Mouse (Mus musculus): Measurements from ENCODE around the gene Inf2. TPM values are rescaled to one million over a fixed set of nuclear protein-coding genes. Genes with fewer than 3 reads are reported as not detected.

Gene Inf2
- polyA plus RNA-seq, 1 experiment from 2014 or later: 2.2 TPM

DNA sequence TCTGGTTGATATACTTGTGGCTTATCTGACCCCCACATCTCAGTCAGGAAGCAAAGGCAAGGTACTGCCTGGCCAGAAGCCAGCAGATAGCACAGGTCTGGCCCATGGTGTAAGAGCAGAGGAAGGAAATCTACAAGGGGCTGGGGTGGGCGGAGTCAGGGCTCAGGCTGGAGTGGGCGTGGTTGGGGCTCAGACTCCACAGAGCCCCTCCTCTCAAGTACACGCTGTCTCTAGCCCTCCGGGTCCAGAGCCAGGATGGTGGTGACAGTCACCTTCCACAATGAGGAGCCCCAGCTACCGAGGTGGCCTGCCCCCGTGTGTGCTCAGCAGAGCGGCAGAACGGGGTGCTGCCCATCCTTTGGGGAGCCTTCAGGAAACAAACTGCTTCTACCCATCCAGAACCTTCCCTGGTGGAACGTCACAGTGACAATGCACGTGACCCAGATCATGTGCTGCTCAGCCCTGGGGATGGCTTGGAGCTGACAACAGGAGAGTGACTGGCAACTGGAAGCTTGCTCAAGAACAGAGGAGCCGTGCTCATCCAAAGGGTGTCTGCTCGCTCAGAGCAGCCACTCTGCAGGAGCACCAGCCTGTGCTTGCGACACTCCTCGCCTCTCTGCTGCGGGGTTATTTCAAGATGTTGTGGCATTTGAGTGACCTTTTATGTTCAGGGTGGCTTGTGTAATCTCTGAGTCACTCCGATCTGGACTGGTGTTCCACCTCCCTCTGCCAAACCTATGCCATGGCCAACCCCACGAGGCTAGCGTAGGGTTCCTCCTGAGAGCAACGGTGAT is 40.5 kb downstream of the Inf2 start:
- Histone ChIP-seq H3K4me3 (ENCODE audit: low read depth, low read length) (no peak overlapping the region), H3K9me3 (ENCODE audit: control insufficient read depth, low read length) (no peaks in the 10 kb centered on the region), H3K36me3 (ENCODE audit: control insufficient read depth, insufficient read depth, low read length) (no peaks in the 10 kb centered on the region), H3K4me1 (ENCODE audit: control insufficient read depth, insufficient read depth, low read length) (peaks cover 11% of the 10 kb centered on the region; the same call in 1 of the 2 replicates), H3K27ac (replicated peaks; ENCODE audit: low read depth, low read length) (no peak overlapping the region), H3K4me2 (ENCODE audit: low read depth, severe bottlenecking) (peak overlapping the region; percentile 40), H3K27me3 (ENCODE audit: control insufficient read depth, insufficient read depth, low read length) (no peaks in the 10 kb centered on the region), H3K9ac (ENCODE audit: low read length) (no peak overlapping the region)
- peak; percentile 69 for ATAC-seq (ENCODE audit: insufficient number of reproducible peaks, low FRiP score, low TSS enrichment, low read depth)
- DNase-seq (ENCODE audit: low spot score): peak; percentile 80
- 33% methylated on average over 19 of the region's 19 CpGs for WGBS

DNA sequence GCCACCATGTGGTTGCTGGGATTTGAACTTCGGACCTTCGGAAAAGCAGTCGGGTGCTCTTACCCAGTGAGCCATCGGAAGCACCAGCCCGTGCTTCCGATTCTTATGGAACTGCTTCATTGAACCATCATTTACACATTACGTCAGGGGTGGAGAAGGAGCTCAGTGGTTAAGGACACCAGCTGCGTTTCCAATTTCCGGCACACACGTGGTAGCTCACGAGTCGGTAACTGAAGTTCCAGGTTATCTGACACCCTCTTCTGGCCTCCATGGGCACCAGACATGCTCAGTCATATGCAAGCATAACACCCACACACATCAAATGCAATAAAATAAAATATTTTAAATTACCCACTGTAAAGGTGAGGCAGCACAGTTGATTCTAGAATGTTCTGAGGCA is 41.4 kb downstream of the Inf2 start:
- Histone ChIP-seq H3K9ac (ENCODE audit: low read length) (no peak overlapping the region), H3K4me1 (ENCODE audit: control insufficient read depth, insufficient read depth, low read length) (peaks cover 11% of the 10 kb centered on the region; the same call in 1 of the 2 replicates), H3K27me3 (ENCODE audit: control insufficient read depth, insufficient read depth, low read length) (no peaks in the 10 kb centered on the region), H3K4me3 (ENCODE audit: low read depth, low read length) (no peak overlapping the region), H3K4me2 (ENCODE audit: low read depth, severe bottlenecking) (no peak overlapping the region), H3K9me3 (ENCODE audit: control insufficient read depth, low read length) (no peaks in the 10 kb centered on the region), H3K27ac (replicated peaks; ENCODE audit: low read depth, low read length) (no peak overlapping the region), H3K36me3 (ENCODE audit: control insufficient read depth, insufficient read depth, low read length) (no peaks in the 10 kb centered on the region)
- DNase-seq (ENCODE audit: low spot score): no peak
- ATAC-seq (ENCODE audit: insufficient number of reproducible peaks, low FRiP score, low TSS enrichment, low read depth): no peak
- WGBS: 94% methylated on average over 12 of the region's 12 CpGs

DNA sequence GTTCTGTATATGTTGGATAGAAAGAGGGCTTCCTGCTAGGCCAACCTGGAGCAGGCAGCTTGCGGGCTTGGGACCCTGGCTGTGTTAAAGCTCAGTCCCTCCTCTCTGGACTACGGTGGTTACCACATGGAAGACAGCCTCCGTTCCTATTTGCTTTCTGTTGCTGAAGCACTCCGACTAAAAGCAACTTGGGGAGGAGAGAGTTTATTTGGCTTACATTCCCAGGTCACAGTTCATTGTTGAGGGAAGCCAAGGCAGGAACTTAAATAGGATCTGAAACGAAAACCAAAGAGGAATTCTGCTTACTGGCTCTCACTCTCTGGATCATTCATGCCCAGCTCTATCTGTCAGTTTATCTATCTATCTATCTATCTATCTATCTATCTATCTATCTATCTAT is 42.2 kb downstream of the Inf2 start:
- no peak for ATAC-seq (ENCODE audit: insufficient number of reproducible peaks, low FRiP score, low TSS enrichment, low read depth)
- 88% methylated on average over 5 of the region's 5 CpGs for WGBS
- peaks cover 11% of the 10 kb centered on the region; the same call in 1 of the 2 replicates for H3K4me1 ChIP-seq (ENCODE audit: control insufficient read depth, insufficient read depth, low read length)

DNA sequence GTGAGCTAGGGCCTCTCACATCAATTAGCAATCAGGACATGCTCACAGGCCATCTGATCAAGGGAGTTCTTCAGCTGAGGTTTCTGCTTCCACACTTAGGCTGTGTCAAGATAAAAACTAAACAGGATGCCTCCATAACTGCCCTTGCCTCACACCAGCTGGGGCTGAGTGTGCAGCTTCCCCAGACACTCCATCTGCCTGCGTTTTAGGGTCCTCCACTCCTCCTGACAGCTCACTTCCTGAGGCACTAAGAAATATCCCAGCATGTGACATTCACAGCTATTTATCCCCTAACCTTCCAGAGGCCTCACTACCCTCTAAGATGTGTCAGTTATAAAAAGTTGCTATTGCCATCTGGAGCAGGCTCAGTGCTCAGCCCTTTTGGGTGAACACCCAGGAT is 42.9 kb downstream of the Inf2 start:
- DNase-seq (ENCODE audit: low spot score): no peak
- Histone ChIP-seq H3K4me3 (ENCODE audit: low read depth, low read length) (no peak overlapping the region), H3K9ac (ENCODE audit: low read length) (no peak overlapping the region), H3K27ac (replicated peaks; ENCODE audit: low read depth, low read length) (no peak overlapping the region), H3K4me2 (ENCODE audit: low read depth, severe bottlenecking) (no peak overlapping the region), H3K4me1 (ENCODE audit: control insufficient read depth, insufficient read depth, low read length) (peaks cover 11% of the 10 kb centered on the region; the same call in 1 of the 2 replicates), H3K27me3 (ENCODE audit: control insufficient read depth, insufficient read depth, low read length) (no peaks in the 10 kb centered on the region), H3K36me3 (ENCODE audit: control insufficient read depth, insufficient read depth, low read length) (no peaks in the 10 kb centered on the region), H3K9me3 (ENCODE audit: control insufficient read depth, low read length) (no peaks in the 10 kb centered on the region)
- 32% methylated on average over 1 of the region's 1 CpGs for WGBS
- ATAC-seq (ENCODE audit: insufficient number of reproducible peaks, low FRiP score, low TSS enrichment, low read depth): no peak

More for the DNA sequence above, 42.2 kb downstream of the Inf2 start:
- no peak overlapping the region for H3K4me3 ChIP-seq (ENCODE audit: low read depth, low read length)
- no peak overlapping the region for H3K9ac ChIP-seq (ENCODE audit: low read length)
- H3K36me3 ChIP-seq (ENCODE audit: control insufficient read depth, insufficient read depth, low read length): no peaks in the 10 kb centered on the region
- no peaks in the 10 kb centered on the region for H3K9me3 ChIP-seq (ENCODE audit: control insufficient read depth, low read length)
- H3K27me3 ChIP-seq (ENCODE audit: control insufficient read depth, insufficient read depth, low read length): no peaks in the 10 kb centered on the region
- H3K27ac ChIP-seq (replicated peaks; ENCODE audit: low read depth, low read length): no peak overlapping the region
- DNase-seq (ENCODE audit: low spot score): no peak
- H3K4me2 ChIP-seq (ENCODE audit: low read depth, severe bottlenecking): no peak overlapping the region

DNA sequence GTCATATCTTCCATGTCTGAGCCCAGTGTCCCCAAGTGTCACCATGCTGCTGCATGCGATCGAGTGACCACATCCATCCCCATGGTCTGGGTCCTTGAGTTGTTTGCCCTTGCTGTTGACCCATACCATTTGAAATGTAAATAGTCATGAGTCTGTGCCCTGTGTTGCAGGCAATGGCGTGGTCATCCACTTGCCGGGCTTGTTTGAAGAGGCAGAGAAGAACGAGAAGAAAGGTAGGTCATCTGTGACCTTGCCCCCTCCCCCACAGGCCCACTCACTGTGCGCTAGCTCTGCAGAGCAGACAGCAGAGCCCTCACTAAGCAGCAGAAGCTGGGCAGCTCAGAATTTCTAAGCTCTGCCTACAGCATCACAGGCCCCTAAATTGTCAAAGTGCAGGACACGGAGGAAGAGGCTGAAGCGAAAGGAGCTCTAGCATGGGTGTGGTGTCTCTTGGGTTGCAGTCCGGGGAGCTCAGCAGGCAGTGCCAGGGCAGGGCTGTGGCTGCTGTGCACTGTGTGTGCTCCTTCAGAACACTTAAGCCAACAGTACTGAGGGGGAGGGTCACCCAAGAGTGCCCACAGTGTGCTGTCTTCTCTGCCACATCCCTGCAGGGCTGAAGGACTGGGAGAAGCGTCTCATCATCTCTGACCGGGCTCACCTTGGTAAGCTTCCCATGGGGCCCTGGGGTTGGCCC is 43.6 kb downstream of the Inf2 start:
- no peak overlapping the region for H3K27ac ChIP-seq (replicated peaks; ENCODE audit: low read depth, low read length)
- ATAC-seq (ENCODE audit: insufficient number of reproducible peaks, low FRiP score, low TSS enrichment, low read depth) (no peak), DNase-seq (ENCODE audit: low spot score) (no peak)
- no peaks in the 10 kb centered on the region for H3K36me3 ChIP-seq (ENCODE audit: control insufficient read depth, insufficient read depth, low read length)
- H3K4me1 ChIP-seq (ENCODE audit: control insufficient read depth, insufficient read depth, low read length): peaks cover 11% of the 10 kb centered on the region; the same call in 1 of the 2 replicates
- H3K4me3 ChIP-seq (ENCODE audit: low read depth, low read length): no peak overlapping the region
- H3K4me2 ChIP-seq (ENCODE audit: low read depth, severe bottlenecking): no peak overlapping the region
- no peaks in the 10 kb centered on the region for H3K27me3 ChIP-seq (ENCODE audit: control insufficient read depth, insufficient read depth, low read length)
- H3K9ac ChIP-seq (ENCODE audit: low read length): no peak overlapping the region
- WGBS: 77% methylated on average over 11 of the region's 11 CpGs
- H3K9me3 ChIP-seq (ENCODE audit: control insufficient read depth, low read length): no peaks in the 10 kb centered on the region

DNA sequence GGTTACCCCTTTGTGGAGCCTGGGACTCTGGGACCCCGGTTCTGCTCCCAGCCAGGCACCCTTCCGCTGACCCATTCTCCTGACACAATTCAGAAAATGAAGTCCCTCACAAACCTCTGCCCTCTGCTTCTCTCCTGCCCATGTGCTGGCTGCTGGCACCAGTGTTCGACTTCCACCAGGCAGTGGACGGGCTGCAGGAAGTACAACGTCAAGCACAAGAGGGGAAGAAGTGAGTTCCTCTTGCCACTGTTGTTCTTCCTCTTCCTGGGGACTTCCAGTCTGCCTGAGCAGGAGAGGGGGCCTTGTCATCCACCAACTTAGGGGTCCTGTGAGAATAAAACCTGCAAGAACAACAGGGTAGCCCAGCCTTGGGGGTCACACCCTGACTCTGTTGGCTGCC is 44.3 kb downstream of the Inf2 start:
- no peaks in the 10 kb centered on the region for H3K9me3 ChIP-seq (ENCODE audit: control insufficient read depth, low read length)
- H3K27me3 ChIP-seq (ENCODE audit: control insufficient read depth, insufficient read depth, low read length): no peaks in the 10 kb centered on the region
- peaks cover 11% of the 10 kb centered on the region; the same call in 1 of the 2 replicates for H3K4me1 ChIP-seq (ENCODE audit: control insufficient read depth, insufficient read depth, low read length)
- H3K36me3 ChIP-seq (ENCODE audit: control insufficient read depth, insufficient read depth, low read length): no peaks in the 10 kb centered on the region
- DNase-seq (ENCODE audit: low spot score) (no peak), ATAC-seq (ENCODE audit: insufficient number of reproducible peaks, low FRiP score, low TSS enrichment, low read depth) (no peak)
- H3K27ac ChIP-seq (replicated peaks; ENCODE audit: low read depth, low read length): no peak overlapping the region
- no peak overlapping the region for H3K4me3 ChIP-seq (ENCODE audit: low read depth, low read length)
- H3K4me2 ChIP-seq (ENCODE audit: low read depth, severe bottlenecking): no peak overlapping the region
- 81% methylated on average over 5 of the region's 5 CpGs for WGBS
- H3K9ac ChIP-seq (ENCODE audit: low read length): no peak overlapping the region

DNA sequence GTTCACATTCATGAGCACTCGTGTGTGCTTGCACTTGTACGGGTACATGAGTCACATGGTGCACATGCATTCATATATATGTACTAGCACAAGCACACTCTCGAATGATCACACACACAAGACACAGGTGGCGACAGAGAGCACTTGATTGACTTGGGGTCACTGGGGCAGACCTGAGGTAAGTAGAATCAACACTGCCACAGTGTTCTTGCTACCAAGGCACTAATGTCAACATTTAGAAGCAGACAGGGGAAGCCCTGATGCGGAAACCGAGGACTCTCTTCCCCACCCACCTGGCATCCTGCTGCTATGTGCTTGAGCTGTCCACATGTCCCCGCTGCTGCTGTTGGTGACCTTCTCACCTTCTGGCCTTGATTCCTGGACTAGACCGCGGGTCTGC is 45.1 kb downstream of the Inf2 start:
- H3K27me3 ChIP-seq (ENCODE audit: control insufficient read depth, insufficient read depth, low read length): no peaks in the 10 kb centered on the region
- H3K9me3 ChIP-seq (ENCODE audit: control insufficient read depth, low read length): no peaks in the 10 kb centered on the region
- WGBS: 69% methylated on average over 9 of the region's 9 CpGs
- H3K27ac ChIP-seq (replicated peaks; ENCODE audit: low read depth, low read length): no peak overlapping the region
- DNase-seq (ENCODE audit: low spot score): no peak
- H3K36me3 ChIP-seq (ENCODE audit: control insufficient read depth, insufficient read depth, low read length): no peaks in the 10 kb centered on the region
- no peak for ATAC-seq (ENCODE audit: insufficient number of reproducible peaks, low FRiP score, low TSS enrichment, low read depth)
- H3K4me3 ChIP-seq (ENCODE audit: low read depth, low read length): no peak overlapping the region
- H3K4me2 ChIP-seq (ENCODE audit: low read depth, severe bottlenecking): no peak overlapping the region
- H3K9ac ChIP-seq (ENCODE audit: low read length): no peak overlapping the region
- H3K4me1 ChIP-seq (ENCODE audit: control insufficient read depth, insufficient read depth, low read length): peaks cover 6% of the 10 kb centered on the region; the same call in 1 of the 2 replicates

DNA sequence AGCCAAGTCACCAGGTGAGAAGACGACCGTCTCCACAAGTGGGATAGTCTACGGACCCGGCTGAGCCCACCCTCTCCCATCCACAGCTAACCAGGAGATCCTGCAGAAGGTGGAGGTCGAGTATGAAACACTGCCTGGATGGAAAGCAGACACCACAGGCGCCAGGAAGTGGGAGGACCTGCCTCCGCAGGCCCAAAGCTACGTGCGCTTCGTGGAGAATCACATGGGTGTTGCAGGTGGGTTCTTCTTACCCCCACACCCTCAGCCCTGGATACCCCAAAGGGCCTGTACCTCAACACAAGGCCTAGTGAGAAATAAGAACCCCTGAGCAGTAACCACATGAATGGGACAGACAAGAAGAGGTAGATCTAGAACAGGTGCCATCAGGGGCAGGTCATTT is 50.9 kb downstream of the Inf2 start:
- Histone ChIP-seq H3K4me1 (ENCODE audit: control insufficient read depth, insufficient read depth, low read length) (no peaks in the 10 kb centered on the region), H3K4me2 (ENCODE audit: low read depth, severe bottlenecking) (no peak overlapping the region), H3K4me3 (ENCODE audit: low read depth, low read length) (no peak overlapping the region), H3K27me3 (ENCODE audit: control insufficient read depth, insufficient read depth, low read length) (no peaks in the 10 kb centered on the region), H3K9ac (ENCODE audit: low read length) (no peak overlapping the region), H3K9me3 (ENCODE audit: control insufficient read depth, low read length) (no peaks in the 10 kb centered on the region), H3K27ac (replicated peaks; ENCODE audit: low read depth, low read length) (no peak overlapping the region), H3K36me3 (ENCODE audit: control insufficient read depth, insufficient read depth, low read length) (no peaks in the 10 kb centered on the region)
- DNase-seq (ENCODE audit: low spot score): no peak
- 81% methylated on average over 10 of the region's 10 CpGs for WGBS
- ATAC-seq (ENCODE audit: insufficient number of reproducible peaks, low FRiP score, low TSS enrichment, low read depth): no peak
